Mouse (Mus musculus) adrenal gland, postnatal 0 days (tissue): Measurements from ENCODE around the gene Pgam5. TPM values are rescaled to one million over a fixed set of nuclear protein-coding genes. Genes with fewer than 3 reads are reported as not detected.

Experiments used
- polyA plus RNA-seq: library from polyadenylated mRNA; unstranded; fragments of >200 nt; fragmentation: Nextera tagmentation; extraction: Ambion mirVana; gene quantifications from 2 replicates; pipeline ENCODE4 v1.2.1, GENCODE M21; 2015

Gene Pgam5
- 33.5 and 48.6 TPM in 2 replicates for polyA plus RNA-seq

GRCm38 (mm10) chr5:110269141-110270101, at the start of gene Pgam5:
TSS of gene Pgam5 (minus strand) at chr5:110269913.

GRCm38 (mm10) chr5:110285770-110286445, 16.2 kb upstream of the Pgam5 start, which contains the start of the genes Pxmp2 and Pole:
TSS of gene Pxmp2 (minus strand) at chr5:110286186.
TSS of gene Pole (plus strand) at chr5:110286306.

GRCm38 (mm10) chr5:110230780-110231461, 38.8 kb downstream of the Pgam5 start, which contains the start of gene Ankle2:
TSS of gene Ankle2 (plus strand) at chr5:110231004.

Other genes starting within 250 kb of the Pgam5 start
- gene Gm17655, start 197.4 kb downstream of the Pgam5 start, polyA plus RNA-seq = 2.0 and 2.4 TPM in 2 replicates
- gene Gm35315, start 175.5 kb downstream of the Pgam5 start, polyA plus RNA-seq = 0.25 and 0.29 TPM in 2 replicates
- 0.44 and 0.55 TPM in 2 replicates for gene Plcxd1, start 169.9 kb downstream of the Pgam5 start, polyA plus RNA-seq
- 29.5 and 29.6 TPM in 2 replicates for gene Gtpbp6, start 161.7 kb downstream of the Pgam5 start, polyA plus RNA-seq
- 5.5 and 5.9 TPM in 2 replicates for gene Zfp605, start 159.8 kb downstream of the Pgam5 start, polyA plus RNA-seq
- 20.8 and 26.0 TPM in 2 replicates for gene Chfr, start 134.1 kb downstream of the Pgam5 start, polyA plus RNA-seq
- 7.2 and 10.8 TPM in 2 replicates for gene Golga3, start 93.2 kb downstream of the Pgam5 start, polyA plus RNA-seq
- 14.0 and 21.3 TPM in 2 replicates for gene Ankle2, start 38.9 kb downstream of the Pgam5 start, polyA plus RNA-seq
- 10.4 and 11.8 TPM in 2 replicates for gene Pxmp2, start 16.3 kb upstream of the Pgam5 start, polyA plus RNA-seq
- gene Pole, start 16.4 kb upstream of the Pgam5 start, polyA plus RNA-seq = 5.2 and 6.4 TPM in 2 replicates
- gene P2rx2, start 73.3 kb upstream of the Pgam5 start, polyA plus RNA-seq = 0.35 and 1.1 TPM in 2 replicates
- gene Lrcol1, start 74.8 kb upstream of the Pgam5 start, polyA plus RNA-seq = not detected in 2 replicates
- 16.6 and 18.3 TPM in 2 replicates for gene Fbrsl1, start 178.6 kb upstream of the Pgam5 start, polyA plus RNA-seq